Mouse (Mus musculus) heart, adult 2 months (tissue): Measurements from ENCODE around the gene Ankfn1. TPM values are rescaled to one million over a fixed set of nuclear protein-coding genes. Genes with fewer than 3 reads are reported as not detected.

Source experiments
- DNase-seq, 2 experiments: peaks; one replicate each; pipeline ENCODE4 v3.0.0; 2021
- H3K27ac ChIP-seq: fragments of 200-600 bp; 2 replicates; pipeline ENCODE4 v1.8.1; 2022
- H3K27me3 ChIP-seq: fragments of 200-500 bp; 2 replicates; pipeline ENCODE4 v1.6.1; 2012; ENCODE audit warnings: mild to moderate bottlenecking, low read length, inconsistent platforms, mixed read lengths; ENCODE audit not compliant: control insufficient read depth, insufficient read depth
- H3K36me3 ChIP-seq: fragments of 200-500 bp; 2 replicates; pipeline ENCODE4 v1.6.1; 2012; ENCODE audit warnings: low read length, inconsistent platforms; ENCODE audit not compliant: control insufficient read depth, insufficient read depth
- H3K4me1 ChIP-seq: fragments of 200-500 bp; 2 replicates; pipeline ENCODE4 v1.6.1; 2011; ENCODE audit warnings: low read length; ENCODE audit not compliant: control insufficient read depth, insufficient read depth
- H3K4me3 ChIP-seq: fragments of 200-600 bp; 2 replicates; pipeline ENCODE4 v1.8.1; 2022
- H3K79me2 ChIP-seq: fragments of 200-500 bp; replicated peaks from 2 replicates; pipeline ENCODE4 v1.6.1; 2012; ENCODE audit warnings: mild to moderate bottlenecking, inconsistent platforms, low read length, moderate library complexity, mixed read lengths; ENCODE audit not compliant: control insufficient read depth, insufficient read depth
- H3K9ac ChIP-seq: fragments of 200-500 bp; 2 replicates; pipeline ENCODE4 v1.6.1; 2012; ENCODE audit warnings: low read depth, mild to moderate bottlenecking, control low read depth, inconsistent platforms, low read length, mixed read lengths
- CTCF ChIP-seq: fragments of 200-600 bp; IDR thresholded peaks from 2 replicates; pipeline ENCODE4 v1.8.1; 2022; ENCODE audit warnings: antibody characterized with exemption, mild to moderate bottlenecking, moderate library complexity
- EP300 ChIP-seq: fragments of 200-500 bp; IDR thresholded peaks from 2 replicates; pipeline ENCODE4 v1.6.1; 2011; ENCODE audit warnings: low read depth, low read length, control low read depth; ENCODE audit not compliant: insufficient read depth
- POLR2A ChIP-seq: fragments of 200-500 bp; IDR thresholded peaks from 2 replicates; pipeline ENCODE4 v1.6.1; 2011; ENCODE audit warnings: mild to moderate bottlenecking, low read depth, low read length, control low read depth; ENCODE audit not compliant: insufficient read depth
- WGBS: fragments of 180-500 bp; shearing (Covaris S2); methylation state at CpG from one replicate; pipeline ENCODE4 v1.1.7; 2018; 5-methylcytosine and 5-hydroxymethylcytosine counted together
- intact Hi-C: fragments of 180-260 bp; cut with DNase I; formaldehyde crosslinking; loops from one replicate; pipeline ENCODE4 v1.15.1; 2025
- polyA plus RNA-seq: library from polyadenylated mRNA; depleted of rRNA; stranded (reverse); fragments of >200 nt; gene quantifications from 2 replicates; pipeline ENCODE4 v1.2.3, GENCODE M21; 2012
- total RNA-seq, 2 experiments: library from RNA; stranded (reverse); gene quantifications; 2 replicates each; pipeline ENCODE4 v1.2.3; 2021

Ankfn1 gene
- total and polyA plus RNA-seq, 3 experiments = 0.14 TPM; not detected in 2

GRCm38 (mm10) chr11:89672510-89673085, 104.9 kb downstream of the Ankfn1 start:
- H3K9ac ChIP-seq = no peak overlapping the region
- H3K4me3 ChIP-seq = no peak overlapping the region
- H3K79me2 ChIP-seq = no peaks in the 10 kb centered on the region
- no peak overlapping the region for H3K27ac ChIP-seq
- H3K4me1 ChIP-seq = no peaks in the 10 kb centered on the region
- intact Hi-C loops = no loop called here
- H3K36me3 ChIP-seq = no peaks in the 10 kb centered on the region
- 68% methylated on average over 3 of the region's 3 CpGs for WGBS
- TF ChIP-seq CTCF = no peak
- TF ChIP-seq POLR2A = no peak
- no peak for TF ChIP-seq EP300
- no peaks in the 10 kb centered on the region for H3K27me3 ChIP-seq
- no peak for DNase-seq

DNA sequence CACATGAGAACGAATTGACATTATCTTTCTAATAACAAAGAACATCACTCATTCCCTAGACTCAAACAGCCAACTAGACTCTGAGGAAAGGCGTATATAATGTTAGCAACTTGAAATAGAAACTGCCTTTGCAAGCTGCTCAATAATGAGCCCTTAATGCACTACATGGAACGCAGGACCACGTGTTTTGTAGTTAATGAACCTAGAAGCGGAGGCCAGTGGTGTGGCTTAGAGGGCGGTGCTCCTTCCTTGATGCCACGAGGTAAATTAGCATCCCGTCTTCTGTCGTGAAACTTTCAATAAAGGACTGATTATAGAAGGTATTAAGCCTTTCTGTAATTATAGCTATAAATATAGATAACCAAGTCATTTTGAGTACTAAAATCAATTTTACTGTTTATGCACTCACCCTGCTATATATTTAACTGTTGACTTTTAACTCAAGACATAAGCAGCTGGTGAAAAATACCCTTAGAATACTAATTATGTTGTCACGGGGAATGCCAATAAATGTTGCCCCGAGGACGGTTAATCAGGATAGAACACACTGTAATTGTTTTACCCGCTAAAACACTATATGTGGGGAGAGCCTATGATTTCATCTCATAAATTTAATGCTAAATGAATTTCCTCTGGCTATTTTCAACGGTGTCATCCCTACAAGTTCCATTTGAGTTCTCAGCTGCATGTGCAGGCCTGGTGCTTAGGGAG, 112.1 kb downstream of the Ankfn1 start:
- H3K4me1 ChIP-seq = no peaks in the 10 kb centered on the region
- DNase-seq = no peak
- no peaks in the 10 kb centered on the region for H3K27me3 ChIP-seq
- 81% methylated on average over 14 of the region's 14 CpGs for WGBS
- H3K36me3 ChIP-seq = no peaks in the 10 kb centered on the region
- H3K4me3 ChIP-seq = no peak overlapping the region
- intact Hi-C loops = no loop called here
- H3K9ac ChIP-seq = no peak overlapping the region
- no peaks in the 10 kb centered on the region for H3K79me2 ChIP-seq
- TF ChIP-seq CTCF (no peak), EP300 (no peak), POLR2A (no peak)
- no peak overlapping the region for H3K27ac ChIP-seq

- 59% methylated on average over 3 of the region's 3 CpGs for WGBS
- Histone ChIP-seq H3K79me2 (no peaks in the 10 kb centered on the region), H3K4me1 (no peaks in the 10 kb centered on the region), H3K27ac (no peak overlapping the region), H3K4me3 (no peak overlapping the region), H3K36me3 (no peaks in the 10 kb centered on the region), H3K9ac (no peak overlapping the region), H3K27me3 (no peaks in the 10 kb centered on the region)
- intact Hi-C loops = no loop called here
- no peak for DNase-seq
- TF ChIP-seq CTCF = no peak
- TF ChIP-seq EP300 = no peak
- TF ChIP-seq POLR2A = no peak
Measured at GRCm38 (mm10) chr11:89659048-89659447, 118.4 kb downstream of the Ankfn1 start.

GRCm38 (mm10) chr11:89656556-89656955, 120.9 kb downstream of the Ankfn1 start:
- intact Hi-C loops = no loop called here
- H3K27me3 ChIP-seq = no peaks in the 10 kb centered on the region
- no peaks in the 10 kb centered on the region for H3K36me3 ChIP-seq
- H3K27ac ChIP-seq = no peak overlapping the region
- H3K4me3 ChIP-seq = no peak overlapping the region
- H3K79me2 ChIP-seq = no peaks in the 10 kb centered on the region
- DNase-seq = no peak
- H3K9ac ChIP-seq = no peak overlapping the region
- H3K4me1 ChIP-seq = no peaks in the 10 kb centered on the region
- TF ChIP-seq CTCF (no peak), EP300 (no peak), POLR2A (no peak)

DNA sequence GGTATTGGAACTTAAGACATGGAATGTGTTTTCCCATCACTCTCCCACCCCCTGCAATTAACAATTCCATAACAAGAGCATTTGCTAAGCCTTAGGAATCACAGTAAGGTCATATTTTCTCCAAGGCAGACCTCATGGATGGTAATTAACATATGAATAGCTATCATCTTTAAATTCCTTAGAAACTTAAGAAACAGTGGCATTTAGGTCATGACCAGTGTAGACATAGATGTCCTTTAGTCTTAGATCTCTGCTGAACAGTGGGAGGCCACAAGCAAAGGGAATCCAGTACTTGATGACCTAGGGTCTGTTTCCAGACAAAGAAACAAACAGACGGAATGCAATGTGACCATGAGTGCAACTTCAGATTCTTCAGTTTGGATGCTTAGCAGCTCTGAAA, 141.7 kb downstream of the Ankfn1 start:
- 68% methylated on average over 1 of the region's 1 CpGs for WGBS
- Histone ChIP-seq H3K36me3 (no peaks in the 10 kb centered on the region), H3K4me3 (no peak overlapping the region), H3K9ac (no peak overlapping the region), H3K27ac (no peak overlapping the region), H3K79me2 (no peaks in the 10 kb centered on the region), H3K4me1 (no peaks in the 10 kb centered on the region), H3K27me3 (no peaks in the 10 kb centered on the region)
- no peak for DNase-seq
- intact Hi-C loops = no loop called here
- TF ChIP-seq POLR2A (no peak), CTCF (no peak), EP300 (no peak)

GRCm38 (mm10) chr11:89631315-89631714, 146.1 kb downstream of the Ankfn1 start:
- 47% methylated on average over 2 of the region's 2 CpGs for WGBS
- H3K27ac ChIP-seq = no peak overlapping the region
- TF ChIP-seq POLR2A = no peak
- no peak for TF ChIP-seq EP300
- TF ChIP-seq CTCF = no peak
- H3K9ac ChIP-seq = no peak overlapping the region
- no peaks in the 10 kb centered on the region for H3K27me3 ChIP-seq
- no peak overlapping the region for H3K4me3 ChIP-seq
- H3K4me1 ChIP-seq = no peaks in the 10 kb centered on the region
- intact Hi-C loops = no loop called here
- no peak for DNase-seq
- H3K36me3 ChIP-seq = no peaks in the 10 kb centered on the region
- H3K79me2 ChIP-seq = no peaks in the 10 kb centered on the region
